Mouse (Mus musculus): ENCODE results near the gene Bag6. TPM values are rescaled to one million over a fixed set of nuclear protein-coding genes. Genes with fewer than 3 reads are reported as not detected.

Bag6 gene
- total and polyA plus RNA-seq, 2 experiments from 2014 or later: 55.8 to 320 TPM

DNA sequence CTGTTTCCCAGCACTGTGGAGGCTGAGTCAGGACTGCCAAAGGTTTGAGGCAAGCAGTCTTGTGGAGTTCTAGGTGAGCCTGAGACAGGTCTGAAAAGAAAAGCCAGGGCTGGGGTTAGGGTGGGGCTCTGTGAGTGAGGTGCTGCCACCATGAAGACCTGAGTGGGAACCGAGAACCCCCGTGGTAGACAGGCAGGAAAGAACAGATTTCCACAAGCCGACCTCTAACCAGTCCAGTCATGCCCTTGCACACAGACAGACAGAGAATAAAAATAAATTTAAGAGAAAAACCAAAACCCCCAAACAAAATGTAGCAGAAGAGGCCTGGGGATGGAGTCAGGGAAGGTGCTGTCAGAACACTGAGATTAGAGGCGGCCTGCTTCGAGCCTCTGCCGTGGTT is 40.4 kb downstream of the Bag6 start:
- ATAC-seq (no peak), DNase-seq (ENCODE audit: low spot score) (no peak)
- H3K9me3 ChIP-seq (ENCODE audit: low read length): no peaks in the 10 kb centered on the region
- no peak overlapping the region for H3K4me2 ChIP-seq (ENCODE audit: low read depth, low read length)
- no peak for TF ChIP-seq CTCF (IDR thresholded peaks at IDR 0.05; ENCODE audit: low read depth)
- H3K27me3 ChIP-seq (ENCODE audit: insufficient read depth, low read length): no peaks in the 10 kb centered on the region
- no peak overlapping the region for H3K4me3 ChIP-seq (ENCODE audit: low read length)
- no peaks in the 10 kb centered on the region for H3K36me3 ChIP-seq (ENCODE audit: insufficient read depth, low read length)
- no peak overlapping the region for H3K9ac ChIP-seq (replicated peaks; ENCODE audit: low read length)
- 75% methylated on average over 6 of the region's 6 CpGs for WGBS
- H3K4me1 ChIP-seq (ENCODE audit: insufficient read depth, low read length): no peaks in the 10 kb centered on the region
- no peak overlapping the region for H3K27ac ChIP-seq

DNA sequence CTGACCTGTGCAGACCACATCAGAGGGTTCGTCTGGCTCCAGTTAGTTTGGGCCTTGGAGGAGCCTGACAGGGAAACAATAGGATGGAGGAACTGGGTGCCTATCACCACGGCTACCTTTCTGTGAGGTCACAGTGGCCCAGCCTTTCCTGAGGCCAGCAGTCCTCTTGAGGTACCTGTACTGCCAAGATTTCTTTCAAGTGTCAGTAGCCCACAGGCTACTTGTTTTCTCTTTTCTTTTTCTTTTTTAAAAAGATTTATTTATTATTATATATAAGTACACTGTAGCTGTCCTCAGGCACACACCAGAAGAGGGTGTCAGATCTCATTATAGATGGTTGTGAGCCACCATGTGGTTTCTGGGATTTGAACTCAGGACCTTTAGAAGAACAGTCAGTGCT is 41.0 kb downstream of the Bag6 start, which contains the start of gene Aif1:
Gene Aif1, minus strand, starts transcription at position 101 of the 400 bp plus-strand sequence.
- H3K4me2 ChIP-seq (ENCODE audit: low read depth, low read length): no peak within 1 kb of the TSS
- no peaks in the 10 kb centered on the region for H3K27me3 ChIP-seq (ENCODE audit: insufficient read depth, low read length)
- H3K4me3 ChIP-seq (ENCODE audit: low read length): no peak within 1 kb of the TSS
- H3K9ac ChIP-seq (replicated peaks; ENCODE audit: low read length): no peak within 1 kb of the TSS
- no peaks in the 10 kb centered on the region for H3K4me1 ChIP-seq (ENCODE audit: insufficient read depth, low read length)
- H3K36me3 ChIP-seq (ENCODE audit: insufficient read depth, low read length): no peaks in the 10 kb centered on the region
- TF ChIP-seq CTCF (IDR thresholded peaks at IDR 0.05; ENCODE audit: low read depth): no peak
- H3K27ac ChIP-seq: no peak within 1 kb of the TSS
- ATAC-seq (no peak), DNase-seq (ENCODE audit: low spot score) (no peak)
- no peaks in the 10 kb centered on the region for H3K9me3 ChIP-seq (ENCODE audit: low read length)
- 41% methylated on average over 2 of the region's 2 CpGs for WGBS

DNA sequence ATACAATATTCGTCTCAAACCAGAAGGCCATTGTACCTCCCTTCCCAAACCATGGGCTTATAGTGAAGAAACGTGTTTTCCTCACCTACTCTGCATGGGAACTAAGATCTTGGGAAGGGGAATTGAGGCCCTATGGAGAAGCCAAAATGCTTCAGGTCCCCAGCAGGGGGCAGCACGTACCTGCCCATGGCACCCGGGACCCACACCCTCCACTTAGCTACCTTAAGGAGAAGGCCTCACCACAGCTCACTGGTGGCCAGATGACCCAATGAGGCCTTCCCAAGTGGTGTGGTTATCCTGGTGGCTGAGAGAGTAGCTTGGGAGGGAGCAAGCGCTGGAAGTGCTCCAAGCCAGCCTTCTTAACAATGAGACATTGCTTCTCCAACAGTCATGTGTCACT is 43.5 kb downstream of the Bag6 start:
- Histone ChIP-seq H3K4me2 (ENCODE audit: low read depth, low read length) (no peak overlapping the region), H3K9ac (replicated peaks; ENCODE audit: low read length) (no peak overlapping the region), H3K4me1 (ENCODE audit: insufficient read depth, low read length) (no peaks in the 10 kb centered on the region), H3K27ac (no peak overlapping the region), H3K36me3 (ENCODE audit: insufficient read depth, low read length) (no peaks in the 10 kb centered on the region), H3K4me3 (ENCODE audit: low read length) (no peak overlapping the region), H3K27me3 (ENCODE audit: insufficient read depth, low read length) (no peaks in the 10 kb centered on the region), H3K9me3 (ENCODE audit: low read length) (no peaks in the 10 kb centered on the region)
- 15% methylated on average over 5 of the region's 5 CpGs for WGBS
- no peak for ATAC-seq
- peak; percentile 69 for DNase-seq (ENCODE audit: low spot score)
- TF ChIP-seq CTCF (IDR thresholded peaks at IDR 0.05; ENCODE audit: low read depth): peak; percentile 77

DNA sequence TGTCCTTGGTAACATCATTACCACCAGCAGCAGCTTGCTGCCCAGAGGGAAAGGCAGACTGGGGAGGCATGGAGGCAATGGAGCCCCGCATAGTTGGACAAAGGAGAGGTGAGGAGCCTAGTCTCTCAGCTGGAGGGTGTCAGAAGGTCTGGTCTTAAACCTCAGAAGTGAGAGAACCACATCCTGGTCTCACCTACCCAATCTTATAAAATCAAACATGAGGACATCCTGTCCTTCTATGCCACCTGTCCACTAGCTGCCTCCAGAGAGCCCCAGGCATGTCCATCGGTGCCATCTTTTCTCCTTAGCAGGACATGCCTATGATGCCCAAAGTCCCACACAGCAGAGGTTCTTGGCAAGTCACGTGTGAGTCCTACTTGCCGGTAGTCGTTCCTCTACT is 45.1 kb downstream of the Bag6 start:
- Histone ChIP-seq H3K4me1 (ENCODE audit: insufficient read depth, low read length) (no peaks in the 10 kb centered on the region), H3K9ac (replicated peaks; ENCODE audit: low read length) (no peak overlapping the region), H3K4me2 (ENCODE audit: low read depth, low read length) (no peak overlapping the region), H3K4me3 (ENCODE audit: low read length) (no peak overlapping the region), H3K36me3 (ENCODE audit: insufficient read depth, low read length) (no peaks in the 10 kb centered on the region), H3K27me3 (ENCODE audit: insufficient read depth, low read length) (no peaks in the 10 kb centered on the region), H3K9me3 (ENCODE audit: low read length) (no peaks in the 10 kb centered on the region), H3K27ac (no peak overlapping the region)
- DNase-seq (ENCODE audit: low spot score) (no peak), ATAC-seq (no peak)
- no peak for TF ChIP-seq CTCF (IDR thresholded peaks at IDR 0.05; ENCODE audit: low read depth)
- 84% methylated on average over 5 of the region's 5 CpGs for WGBS

DNA sequence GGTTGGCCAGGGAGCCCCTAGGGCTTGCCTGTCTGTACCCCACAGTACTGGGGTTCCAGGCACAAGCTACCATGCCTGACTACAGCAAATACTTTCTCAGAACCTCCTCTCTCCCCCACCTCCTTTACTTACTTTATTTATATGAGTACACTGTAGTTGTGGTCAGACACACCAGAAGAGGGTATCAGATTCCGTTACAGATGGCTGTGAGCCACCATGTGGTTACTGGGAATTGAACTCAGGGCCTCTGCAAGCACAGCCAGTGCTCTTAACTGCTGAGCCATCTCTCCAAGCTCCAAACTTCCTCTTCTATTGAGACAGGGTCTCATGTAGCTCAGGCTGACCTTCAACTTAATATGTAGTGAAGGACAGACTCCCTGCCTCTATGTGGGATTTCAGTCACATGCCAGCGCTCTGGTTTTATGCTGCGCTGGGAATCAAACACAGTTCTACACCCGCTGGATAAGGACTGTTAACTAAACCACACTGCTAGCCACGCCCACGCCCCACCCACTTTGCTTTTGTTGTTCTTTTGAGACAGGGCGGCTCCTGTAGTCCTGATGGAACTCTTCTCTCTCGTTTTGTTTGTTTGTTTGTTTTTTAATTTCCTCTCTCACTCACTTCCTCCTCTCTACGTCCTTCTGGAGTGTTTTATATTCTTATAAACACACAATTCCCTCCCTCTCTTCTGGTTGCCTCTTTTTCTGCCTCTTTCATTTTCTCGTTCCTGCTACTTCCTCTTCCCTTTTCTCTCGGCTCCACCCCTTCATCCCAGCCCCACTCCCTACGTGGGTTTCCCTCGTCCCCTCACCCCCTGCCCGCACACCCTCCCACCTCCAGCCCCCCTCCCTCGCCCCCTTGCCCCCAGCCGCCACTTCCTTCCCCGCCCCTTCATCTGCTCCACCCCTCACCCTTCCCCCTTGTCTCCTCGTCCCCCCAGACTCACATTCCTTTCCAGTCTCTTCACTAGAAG is 50.9 kb downstream of the Bag6 start:
- no peaks in the 10 kb centered on the region for H3K36me3 ChIP-seq (ENCODE audit: insufficient read depth, low read length)
- no peak for TF ChIP-seq CTCF (IDR thresholded peaks at IDR 0.05; ENCODE audit: low read depth)
- H3K4me2 ChIP-seq (ENCODE audit: low read depth, low read length): peak overlapping the region; percentile 63
- no peaks in the 10 kb centered on the region for H3K9me3 ChIP-seq (ENCODE audit: low read length)
- H3K9ac ChIP-seq (replicated peaks; ENCODE audit: low read length): peak overlapping the region; percentile 35; the same call in 1 of the 2 replicates
- no peaks in the 10 kb centered on the region for H3K4me1 ChIP-seq (ENCODE audit: insufficient read depth, low read length)
- no peaks in the 10 kb centered on the region for H3K27me3 ChIP-seq (ENCODE audit: insufficient read depth, low read length)
- 4% methylated on average over 17 of the region's 18 CpGs for WGBS
- ATAC-seq: peak; percentile 69; the same call in 1 of the 2 replicates
- DNase-seq (ENCODE audit: low spot score): peak; percentile 46
- H3K4me3 ChIP-seq (ENCODE audit: low read length): peak overlapping the region; percentile 38
- peak overlapping the region; percentile 66 for H3K27ac ChIP-seq

DNA sequence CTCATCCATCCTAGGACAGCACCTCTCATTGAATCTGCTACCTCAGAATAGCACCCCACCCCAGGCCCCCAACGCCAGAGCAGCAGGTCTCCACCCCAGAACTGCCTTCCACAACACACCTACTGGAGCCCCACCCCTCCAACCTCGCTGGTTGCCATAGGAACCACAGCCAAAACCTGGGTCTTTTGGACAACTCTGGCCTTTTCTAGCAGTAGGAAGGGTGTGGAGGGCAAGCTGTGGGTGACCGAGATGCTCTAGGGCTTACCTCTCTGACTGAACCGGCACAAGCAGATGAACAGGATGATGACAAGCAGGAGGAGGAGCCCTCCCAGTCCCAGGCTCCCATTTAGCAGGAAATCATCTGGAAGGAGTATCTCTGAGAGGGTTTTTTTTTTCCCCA is 51.7 kb downstream of the Bag6 start:
- DNase-seq (ENCODE audit: low spot score) (peak; percentile 31), ATAC-seq (peak; percentile 62; the same call in 1 of the 2 replicates)
- H3K9me3 ChIP-seq (ENCODE audit: low read length): no peaks in the 10 kb centered on the region
- no peaks in the 10 kb centered on the region for H3K4me1 ChIP-seq (ENCODE audit: insufficient read depth, low read length)
- peak overlapping the region; percentile 38 for H3K4me3 ChIP-seq (ENCODE audit: low read length)
- H3K36me3 ChIP-seq (ENCODE audit: insufficient read depth, low read length): no peaks in the 10 kb centered on the region
- peak overlapping the region; percentile 66 for H3K27ac ChIP-seq
- H3K9ac ChIP-seq (replicated peaks; ENCODE audit: low read length): peak overlapping the region; percentile 35; the same call in 1 of the 2 replicates
- no peaks in the 10 kb centered on the region for H3K27me3 ChIP-seq (ENCODE audit: insufficient read depth, low read length)
- WGBS: 0% methylated on average over 4 of the region's 4 CpGs
- no peak for TF ChIP-seq CTCF (IDR thresholded peaks at IDR 0.05; ENCODE audit: low read depth)
- peak overlapping the region; percentile 63 for H3K4me2 ChIP-seq (ENCODE audit: low read depth, low read length)

DNA sequence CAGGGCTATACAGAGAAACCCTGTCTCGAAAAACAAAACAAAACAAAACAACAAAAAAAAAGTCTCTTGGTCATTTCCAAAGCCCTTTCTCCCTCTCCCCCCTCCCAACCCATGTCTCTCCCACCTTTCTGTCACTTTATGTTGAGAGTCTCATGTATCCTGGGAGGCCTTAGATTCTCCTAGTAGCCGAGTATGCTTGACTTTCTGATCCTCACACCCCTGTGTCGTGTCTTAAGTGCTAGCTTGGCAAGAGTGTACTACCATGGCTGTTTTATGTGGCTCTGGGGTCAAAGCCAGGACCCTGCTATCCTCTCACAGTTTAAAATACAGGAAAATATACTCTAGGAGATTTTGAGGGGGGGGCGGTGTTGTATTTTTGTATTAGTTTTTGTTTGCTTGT is 52.4 kb downstream of the Bag6 start:
- 71% methylated on average over 4 of the region's 4 CpGs for WGBS
- H3K27me3 ChIP-seq (ENCODE audit: insufficient read depth, low read length): no peaks in the 10 kb centered on the region
- no peaks in the 10 kb centered on the region for H3K9me3 ChIP-seq (ENCODE audit: low read length)
- no peak overlapping the region for H3K4me2 ChIP-seq (ENCODE audit: low read depth, low read length)
- H3K36me3 ChIP-seq (ENCODE audit: insufficient read depth, low read length): no peaks in the 10 kb centered on the region
- H3K4me3 ChIP-seq (ENCODE audit: low read length): no peak overlapping the region
- TF ChIP-seq CTCF (IDR thresholded peaks at IDR 0.05; ENCODE audit: low read depth): no peak
- ATAC-seq (no peak), DNase-seq (ENCODE audit: low spot score) (no peak)
- H3K4me1 ChIP-seq (ENCODE audit: insufficient read depth, low read length): no peaks in the 10 kb centered on the region
- H3K27ac ChIP-seq: no peak overlapping the region
- H3K9ac ChIP-seq (replicated peaks; ENCODE audit: low read length): no peak overlapping the region

Measured in hindbrain, postnatal 0 days (tissue).